Mouse (Mus musculus): ENCODE results near the gene Rpl34.

DNA sequence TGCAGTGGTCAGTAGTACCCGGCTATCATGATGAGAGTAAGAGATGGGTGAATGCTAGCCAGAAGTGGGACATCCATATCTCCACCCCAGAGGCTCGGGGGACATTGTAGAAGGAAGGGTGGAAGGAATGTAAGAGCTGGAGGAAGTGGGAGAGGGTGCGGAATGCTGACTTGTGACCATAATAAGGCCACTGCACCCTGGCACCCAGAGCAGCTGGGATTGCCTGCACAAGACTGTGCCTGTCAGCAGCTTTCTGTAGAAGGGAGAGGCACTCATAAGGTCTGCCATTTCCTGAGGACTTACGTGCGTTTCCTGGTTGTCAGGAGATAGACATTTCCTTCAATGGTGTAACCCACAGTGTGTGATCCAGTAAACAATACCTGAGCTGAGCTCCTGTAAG lies 33.9 kb upstream of the Rpl34 start:
- TF ChIP-seq CTCF (IDR thresholded peaks at IDR 0.05) (no peak), EP300 (IDR thresholded peaks at IDR 0.05; ENCODE audit: insufficient read depth, low read depth, low read length) (no peak), POLR2A (IDR thresholded peaks at IDR 0.05; ENCODE audit: insufficient read depth, low read depth, low read length) (no peak)

Measured in heart, adult 2 months (tissue).